Mouse (Mus musculus) kidney, postnatal 4 days (tissue): ENCODE measurements at regions not wholly inside any gene's neighbourhood (a gene's known extent, or its start where the extent isn't known, plus 50 kb on each side); places are given as distances from the start of the nearest gene placed in this dataset.
A peak's percentile ranks its signal among the peaks of the same experiment; 100 is the strongest.

Experiments used
- DNase-seq, 2 experiments: peaks; one replicate each; pipeline ENCODE4 v3.0.0; 2021; ENCODE audit warnings: mixed read lengths in 2 of 2

GRCm38 (mm10) chr9:35328503-35328902, 60.8 kb downstream of the Rpusd4 start:
- peak; percentile 51 to 56 for DNase-seq

GRCm38 (mm10) chr9:35330386-35330785, 62.7 kb downstream of the Rpusd4 start:
- no peak for DNase-seq

GRCm38 (mm10) chr9:35331241-35331680, 63.6 kb downstream of the Rpusd4 start:
- DNase-seq: peak; percentile 34 to 54

GRCm38 (mm10) chr9:35332688-35333630, 65.3 kb downstream of the Rpusd4 start:
- no peak for DNase-seq

- no peak for DNase-seq
Observed at GRCm38 (mm10) chr9:35333631-35334005, 66.0 kb downstream of the Rpusd4 start.

- DNase-seq: no peak
Observed at GRCm38 (mm10) chr9:35334536-35334935, 66.9 kb downstream of the Rpusd4 start.

- DNase-seq: no peak
Observed at GRCm38 (mm10) chr9:35335181-35335580, 67.5 kb downstream of the Rpusd4 start.

- peak; percentile 47 to 63 for DNase-seq
Observed at GRCm38 (mm10) chr9:35335888-35336700, 68.4 kb downstream of the Rpusd4 start.

- DNase-seq: no peak
Observed at GRCm38 (mm10) chr9:35336701-35337055, 69.0 kb downstream of the Rpusd4 start.

GRCm38 (mm10) chr9:35338858-35339257, 71.2 kb downstream of the Rpusd4 start:
- no peak for DNase-seq

- no peak for DNase-seq
Observed at GRCm38 (mm10) chr9:35339492-35340262, 72.0 kb downstream of the Rpusd4 start.

GRCm38 (mm10) chr9:35340263-35340573, 72.6 kb downstream of the Rpusd4 start:
- no peak for DNase-seq

- DNase-seq: peak in 1 of 2 experiments; percentile 23
Observed at GRCm38 (mm10) chr9:35340811-35341210, 73.1 kb downstream of the Rpusd4 start.

- no peak for DNase-seq
Observed at GRCm38 (mm10) chr9:35341386-35341785, 73.7 kb downstream of the Rpusd4 start.

- DNase-seq: no peak
Observed at GRCm38 (mm10) chr9:35342436-35342835, 74.8 kb downstream of the Rpusd4 start.

- DNase-seq: no peak
Observed at GRCm38 (mm10) chr9:35343336-35343735, 75.7 kb downstream of the Rpusd4 start.

GRCm38 (mm10) chr9:35344374-35344773, 76.6 kb upstream of the Cdon start:
- no peak for DNase-seq

GRCm38 (mm10) chr9:35346378-35346777, 74.5 kb upstream of the Cdon start:
- no peak for DNase-seq

GRCm38 (mm10) chr9:35350046-35350552, 70.8 kb upstream of the Cdon start:
- DNase-seq: no peak

GRCm38 (mm10) chr9:35351576-35351975, 69.4 kb upstream of the Cdon start:
- DNase-seq: no peak

GRCm38 (mm10) chr9:35354652-35355130, 66.2 kb upstream of the Cdon start:
- no peak for DNase-seq

- DNase-seq: no peak
Observed at GRCm38 (mm10) chr9:35359699-35360098, 61.2 kb upstream of the Cdon start.
